Mouse (Mus musculus) hindbrain, embryonic 12.5 days (tissue): ENCODE measurements around the gene Cct3. TPM values are rescaled to one million over a fixed set of nuclear protein-coding genes. Genes with fewer than 3 reads are reported as not detected.
A peak's percentile ranks its signal among the peaks of the same experiment; 100 is the strongest.
"Not testable (repeated sequence)": the region's sequence is repeated elsewhere in the genome, so short reads cannot be mapped to it uniquely, and the experiment has no call there.

Experiments
- ATAC-seq: fragments of 200-750 bp; cut with Nextera tagmentation; 2 replicates; pipeline ENCODE4 v1.8.0; 2017; ENCODE audit warnings: moderate TSS enrichment; ENCODE audit not compliant: low FRiP score
- H3K27ac ChIP-seq: fragments of 300-500 bp; sonication (generic); 2 replicates; pipeline ENCODE4 v1.5.1; 2016; ENCODE audit warnings: mild to moderate bottlenecking
- H3K27me3 ChIP-seq: fragments of 300-500 bp; sonication (generic); 2 replicates; pipeline ENCODE4 v1.6.1; 2016; ENCODE audit warnings: mild to moderate bottlenecking
- H3K36me3 ChIP-seq: fragments of 300-500 bp; sonication (generic); 2 replicates; pipeline ENCODE4 v1.6.1; 2016; ENCODE audit warnings: mild to moderate bottlenecking
- H3K4me1 ChIP-seq: fragments of 300-500 bp; sonication (generic); 2 replicates; pipeline ENCODE4 v1.6.1; 2016
- H3K4me2 ChIP-seq: fragments of 300-500 bp; sonication (generic); replicated peaks from 2 replicates; pipeline ENCODE4 v1.6.1; 2016; ENCODE audit warnings: mild to moderate bottlenecking
- H3K4me3 ChIP-seq: fragments of 300-500 bp; sonication (generic); 2 replicates; pipeline ENCODE4 v1.5.1; 2016; ENCODE audit warnings: mild to moderate bottlenecking
- H3K9ac ChIP-seq: fragments of 300-500 bp; sonication (generic); 2 replicates; pipeline ENCODE4 v1.6.1; 2016; ENCODE audit warnings: mild to moderate bottlenecking, moderate library complexity
- H3K9me3 ChIP-seq: fragments of 300-500 bp; sonication (generic); replicated peaks from 2 replicates; pipeline ENCODE4 v1.6.1; 2016; ENCODE audit warnings: mild to moderate bottlenecking
- WGBS: fragments of 180-500 bp; shearing (Covaris S2); methylation state at CpG from one replicate; pipeline ENCODE4 v1.1.7; 2016; 5-methylcytosine and 5-hydroxymethylcytosine counted together
- polyA plus RNA-seq: library from polyadenylated mRNA; unstranded; fragments of >200 nt; fragmentation: Nextera tagmentation; extraction: Ambion mirVana; gene quantifications from 2 replicates; pipeline ENCODE4 v1.2.1, GENCODE M21; 2016

Cct3 gene
- polyA plus RNA-seq = 523 and 555 TPM in 2 replicates

- Histone ChIP-seq H3K4me3 (peak within 1 kb of the TSS; percentile 83), H3K27me3 (no peaks in the 10 kb centered on the region), H3K4me1 (peaks cover 16% of the 10 kb centered on the region), H3K4me2 (peak within 1 kb of the TSS; percentile 91), H3K27ac (peak within 1 kb of the TSS; percentile 92), H3K9ac (peak within 1 kb of the TSS; percentile 88), H3K36me3 (peaks cover 23% of the 10 kb centered on the region), H3K9me3 (no peaks in the 10 kb centered on the region)
- ATAC-seq = peak; percentile 99
- under 1% methylated on average over 44 of the region's 44 CpGs for WGBS
These were observed at the start of gene Cct3, which contains the start of gene Tsacc for GRCm38 (mm10) chr3:88296561-88297318. Cct3 (plus strand) TSS chr3:88297116. Tsacc (minus strand) TSS chr3:88296999.

GRCm38 (mm10) chr3:88247666-88248065 lies 49.2 kb upstream of the Cct3 start:
- no peak for ATAC-seq
- H3K9me3 ChIP-seq = no peaks in the 10 kb centered on the region
- peaks cover 42% of the 10 kb centered on the region for H3K27me3 ChIP-seq
- H3K4me3 ChIP-seq = no peak overlapping the region
- H3K4me1 ChIP-seq = peaks cover 14% of the 10 kb centered on the region
- H3K9ac ChIP-seq = no peak overlapping the region
- no peak overlapping the region for H3K27ac ChIP-seq
- H3K36me3 ChIP-seq = no peaks in the 10 kb centered on the region
- WGBS = 79% methylated on average over 9 of the region's 9 CpGs
- no peak overlapping the region for H3K4me2 ChIP-seq

- 63% methylated on average over 11 of the region's 11 CpGs for WGBS
These were observed 48.5 kb upstream of the Cct3 start for GRCm38 (mm10) chr3:88248406-88248805.

GRCm38 (mm10) chr3:88252739-88253138 lies 44.2 kb upstream of the Cct3 start:
- H3K36me3 ChIP-seq = no peaks in the 10 kb centered on the region
- peaks cover 7% of the 10 kb centered on the region for H3K4me1 ChIP-seq
- no peak for ATAC-seq
- 65% methylated on average over 6 of the region's 6 CpGs for WGBS
- no peak overlapping the region for H3K4me2 ChIP-seq
- peaks cover 57% of the 10 kb centered on the region for H3K27me3 ChIP-seq
- no peak overlapping the region for H3K9ac ChIP-seq
- H3K4me3 ChIP-seq = no peak overlapping the region
- H3K27ac ChIP-seq = no peak overlapping the region
- H3K9me3 ChIP-seq = no peaks in the 10 kb centered on the region

More at GRCm38 (mm10) chr3:88248406-88248805, 48.5 kb upstream of the Cct3 start:
- Histone ChIP-seq H3K9ac (no peak overlapping the region), H3K27ac (no peak overlapping the region), H3K36me3 (no peaks in the 10 kb centered on the region), H3K27me3 (peaks cover 42% of the 10 kb centered on the region), H3K4me1 (peaks cover 7% of the 10 kb centered on the region; the same call in 1 of the 2 replicates), H3K4me2 (no peak overlapping the region), H3K4me3 (no peak overlapping the region), H3K9me3 (no peaks in the 10 kb centered on the region)
- ATAC-seq = no peak

- H3K4me1 ChIP-seq = peaks cover 7% of the 10 kb centered on the region
- H3K27ac ChIP-seq = no peak within 1 kb of the TSS
- no peaks in the 10 kb centered on the region for H3K36me3 ChIP-seq
- peaks cover 58% of the 10 kb centered on the region for H3K27me3 ChIP-seq
- no peaks in the 10 kb centered on the region for H3K9me3 ChIP-seq
- WGBS = 1% methylated on average over 34 of the region's 34 CpGs
- H3K4me2 ChIP-seq = peak within 1 kb of the TSS; percentile 65
- ATAC-seq = no peak
- peak within 1 kb of the TSS; percentile 35 for H3K4me3 ChIP-seq
- peak within 1 kb of the TSS; percentile 54 for H3K9ac ChIP-seq
These were observed 42.5 kb upstream of the Cct3 start, which contains the start of gene Rhbg for GRCm38 (mm10) chr3:88254268-88254926. Rhbg (minus strand) TSS chr3:88254709.

- Histone ChIP-seq H3K27ac (no peak overlapping the region), H3K27me3 (peaks cover 58% of the 10 kb centered on the region), H3K9me3 (no peaks in the 10 kb centered on the region), H3K9ac (no peak overlapping the region), H3K36me3 (no peaks in the 10 kb centered on the region), H3K4me2 (no peak overlapping the region), H3K4me1 (peaks cover 7% of the 10 kb centered on the region), H3K4me3 (no peak overlapping the region)
- ATAC-seq = no peak
- WGBS = 71% methylated on average over 6 of the region's 6 CpGs
These were observed 41.0 kb upstream of the Cct3 start for GRCm38 (mm10) chr3:88255950-88256349.

GRCm38 (mm10) chr3:88256382-88256781 lies 40.5 kb upstream of the Cct3 start:
- Histone ChIP-seq H3K36me3 (no peaks in the 10 kb centered on the region), H3K4me1 (peaks cover 7% of the 10 kb centered on the region), H3K9ac (no peak overlapping the region), H3K4me3 (no peak overlapping the region), H3K27ac (no peak overlapping the region), H3K27me3 (peaks cover 54% of the 10 kb centered on the region), H3K9me3 (no peaks in the 10 kb centered on the region), H3K4me2 (no peak overlapping the region)
- no peak for ATAC-seq
- WGBS = 75% methylated on average over 7 of the region's 7 CpGs

- H3K4me1 ChIP-seq = no peaks in the 10 kb centered on the region
- H3K27ac ChIP-seq = no peak overlapping the region
- peaks cover 5% of the 10 kb centered on the region; the same call in 1 of the 2 replicates for H3K27me3 ChIP-seq
- no peaks in the 10 kb centered on the region for H3K9me3 ChIP-seq
- H3K9ac ChIP-seq = no peak overlapping the region
- no peak overlapping the region for H3K4me2 ChIP-seq
- no peak overlapping the region for H3K4me3 ChIP-seq
- no peaks in the 10 kb centered on the region for H3K36me3 ChIP-seq
- WGBS = 74% methylated on average over 3 of the region's 3 CpGs
- no peak for ATAC-seq
These were observed 34.6 kb upstream of the Cct3 start for GRCm38 (mm10) chr3:88262346-88262745.

- 89% methylated on average over 6 of the region's 6 CpGs for WGBS
- not testable (repeated sequence) for H3K4me1 ChIP-seq, H3K9me3 ChIP-seq, H3K4me2 ChIP-seq, H3K27me3 ChIP-seq, H3K27ac ChIP-seq, H3K4me3 ChIP-seq, H3K36me3 ChIP-seq, ATAC-seq, H3K9ac ChIP-seq
These were observed 28.9 kb upstream of the Cct3 start for GRCm38 (mm10) chr3:88268014-88268413.

GRCm38 (mm10) chr3:88268991-88269390 lies 27.9 kb upstream of the Cct3 start:
- H3K4me1 ChIP-seq = no peaks in the 10 kb centered on the region
- H3K4me2 ChIP-seq = no peak overlapping the region
- no peak overlapping the region for H3K9ac ChIP-seq
- no peak overlapping the region for H3K27ac ChIP-seq
- no peaks in the 10 kb centered on the region for H3K27me3 ChIP-seq
- H3K9me3 ChIP-seq = no peaks in the 10 kb centered on the region
- no peaks in the 10 kb centered on the region for H3K36me3 ChIP-seq
- H3K4me3 ChIP-seq = no peak overlapping the region
- ATAC-seq = no peak
- WGBS = 88% methylated on average over 5 of the region's 5 CpGs

GRCm38 (mm10) chr3:88271298-88271697 lies 25.6 kb upstream of the Cct3 start:
- H3K9ac ChIP-seq, H3K4me1 ChIP-seq, H3K36me3 ChIP-seq, H3K27ac ChIP-seq, ATAC-seq, H3K9me3 ChIP-seq, H3K4me3 ChIP-seq, H3K27me3 ChIP-seq, H3K4me2 ChIP-seq: not testable (repeated sequence)
- WGBS = 93% methylated on average over 2 of the region's 2 CpGs

- WGBS = 90% methylated on average over 3 of the region's 3 CpGs
- Histone ChIP-seq H3K4me1 (no peaks in the 10 kb centered on the region), H3K36me3 (no peaks in the 10 kb centered on the region), H3K9me3 (no peaks in the 10 kb centered on the region), H3K4me3 (no peak overlapping the region), H3K4me2 (no peak overlapping the region), H3K27ac (no peak overlapping the region), H3K27me3 (no peaks in the 10 kb centered on the region), H3K9ac (no peak overlapping the region)
- no peak for ATAC-seq
These were observed 25.1 kb upstream of the Cct3 start for GRCm38 (mm10) chr3:88271859-88272258.
